Mouse (Mus musculus): Measurements from ENCODE around the gene Gm17018. TPM values are rescaled to one million over a fixed set of nuclear protein-coding genes. Genes with fewer than 3 reads are reported as not detected.

Gene Gm17018
- polyA plus RNA-seq, 1 experiment from 2014 or later = 44.0 TPM

- Histone ChIP-seq H3K4me3 (no peak overlapping the region), H3K4me1 (peaks cover 14% of the 10 kb centered on the region), H3K9me3 (replicated peaks) (no peaks in the 10 kb centered on the region), H3K36me3 (ENCODE audit: poor library complexity, severe bottlenecking) (no peaks in the 10 kb centered on the region), H3K9ac (no peak overlapping the region), H3K4me2 (no peak overlapping the region), H3K27me3 (peaks cover 98% of the 10 kb centered on the region), H3K27ac (no peak overlapping the region)
- peak; percentile 89 for ATAC-seq
- WGBS = 6% methylated on average over 7 of the region's 7 CpGs
These were observed 35.6 kb downstream of the Gm17018 start for GRCm38 (mm10) chr19:45596019-45596418.

GRCm38 (mm10) chr19:45596434-45596833 is 36.0 kb downstream of the Gm17018 start:
- 32% methylated on average over 6 of the region's 6 CpGs for WGBS
- no peak overlapping the region for H3K4me2 ChIP-seq
- H3K9ac ChIP-seq = no peak overlapping the region
- no peak overlapping the region for H3K27ac ChIP-seq
- peaks cover 14% of the 10 kb centered on the region for H3K4me1 ChIP-seq
- H3K27me3 ChIP-seq = peaks cover 98% of the 10 kb centered on the region
- no peaks in the 10 kb centered on the region for H3K9me3 ChIP-seq (replicated peaks)
- ATAC-seq = no peak
- no peaks in the 10 kb centered on the region for H3K36me3 ChIP-seq (ENCODE audit: poor library complexity, severe bottlenecking)
- H3K4me3 ChIP-seq = no peak overlapping the region

DNA sequence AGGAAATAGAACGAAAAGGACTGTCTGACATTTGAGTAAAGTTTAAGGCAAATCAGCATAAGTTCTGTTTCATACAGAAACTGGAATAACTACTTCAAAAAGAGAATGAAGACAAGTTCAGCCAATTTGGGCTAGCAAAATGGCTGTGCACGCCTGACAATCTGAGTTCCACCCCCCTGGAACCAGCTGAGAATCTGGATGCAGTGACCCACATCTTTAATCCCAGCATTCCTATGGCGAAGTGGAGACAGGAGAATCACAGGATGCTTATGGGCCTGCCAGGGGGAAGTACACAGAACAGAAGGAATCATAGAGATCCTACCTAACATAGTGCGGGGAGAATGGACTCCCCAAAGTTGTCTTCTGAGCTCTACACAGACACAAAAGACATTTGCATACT is 36.7 kb downstream of the Gm17018 start:
- no peak overlapping the region for H3K9ac ChIP-seq
- H3K27me3 ChIP-seq = peaks cover 98% of the 10 kb centered on the region
- ATAC-seq = no peak
- H3K9me3 ChIP-seq (replicated peaks) = no peaks in the 10 kb centered on the region
- H3K4me1 ChIP-seq = peaks cover 14% of the 10 kb centered on the region
- WGBS = 70% methylated on average over 4 of the region's 4 CpGs
- H3K36me3 ChIP-seq (ENCODE audit: poor library complexity, severe bottlenecking) = 0 out of 2 replicates have a peak, but pooled peaks cover 3% of the 10 kb centered on the region
- no peak overlapping the region for H3K4me3 ChIP-seq
- no peak overlapping the region for H3K4me2 ChIP-seq
- H3K27ac ChIP-seq = no peak overlapping the region

GRCm38 (mm10) chr19:45602606-45603005 is 42.2 kb downstream of the Gm17018 start:
- no peak overlapping the region for H3K9ac ChIP-seq
- 95% methylated on average over 5 of the region's 5 CpGs for WGBS
- no peaks in the 10 kb centered on the region for H3K9me3 ChIP-seq (replicated peaks)
- H3K4me1 ChIP-seq = peaks cover 12% of the 10 kb centered on the region
- H3K4me3 ChIP-seq = no peak overlapping the region
- H3K36me3 ChIP-seq (ENCODE audit: poor library complexity, severe bottlenecking) = 0 out of 2 replicates have a peak, but pooled peaks cover 5% of the 10 kb centered on the region
- no peak for ATAC-seq
- H3K27ac ChIP-seq = no peak overlapping the region
- no peak overlapping the region for H3K4me2 ChIP-seq
- H3K27me3 ChIP-seq = peaks cover 96% of the 10 kb centered on the region

DNA sequence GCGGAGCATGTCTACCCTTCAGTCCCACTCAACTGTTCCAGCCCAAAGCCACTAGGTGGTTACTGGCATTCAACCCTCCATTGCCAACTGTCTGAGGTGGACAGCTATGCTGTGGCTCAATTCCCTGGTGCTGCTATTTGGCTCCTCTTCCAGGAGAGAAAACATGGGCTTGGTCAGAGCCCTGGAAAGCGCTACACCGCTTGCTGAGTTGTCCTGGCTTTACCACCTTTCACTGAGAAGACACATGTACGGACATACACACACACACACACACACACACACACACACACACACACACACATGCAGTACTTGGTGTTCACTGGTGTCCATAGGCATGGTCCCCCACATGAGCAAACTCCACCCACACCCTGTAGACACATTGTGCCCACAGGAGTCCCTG is 46.3 kb downstream of the Gm17018 start:
- ATAC-seq = no peak
- Histone ChIP-seq H3K4me3 (no peak overlapping the region), H3K27me3 (peaks cover 93% of the 10 kb centered on the region), H3K4me2 (0 out of 2 replicates have a peak overlapping the region, but pooled peaks have one; percentile 12), H3K27ac (no peak overlapping the region), H3K9ac (0 out of 2 replicates have a peak overlapping the region, but pooled peaks have one; percentile 40), H3K36me3 (ENCODE audit: poor library complexity, severe bottlenecking) (0 out of 2 replicates have a peak, but pooled peaks cover 5% of the 10 kb centered on the region), H3K9me3 (replicated peaks) (no peaks in the 10 kb centered on the region), H3K4me1 (peaks cover 25% of the 10 kb centered on the region)
- 49% methylated on average over 4 of the region's 4 CpGs for WGBS

GRCm38 (mm10) chr19:45607479-45607878 is 47.1 kb downstream of the Gm17018 start:
- H3K27ac ChIP-seq = peak overlapping the region; percentile 57
- H3K4me1 ChIP-seq = peaks cover 25% of the 10 kb centered on the region
- peak; percentile 85; the same call in 1 of the 2 replicates for ATAC-seq
- H3K4me2 ChIP-seq = peak overlapping the region; percentile 12
- H3K4me3 ChIP-seq = no peak overlapping the region
- no peaks in the 10 kb centered on the region for H3K36me3 ChIP-seq (ENCODE audit: poor library complexity, severe bottlenecking)
- H3K9ac ChIP-seq = peak overlapping the region; percentile 40; the same call in 1 of the 2 replicates
- H3K9me3 ChIP-seq (replicated peaks) = no peaks in the 10 kb centered on the region
- peaks cover 93% of the 10 kb centered on the region for H3K27me3 ChIP-seq
- 6% methylated on average over 7 of the region's 7 CpGs for WGBS

GRCm38 (mm10) chr19:45608648-45609339 is 48.4 kb downstream of the Gm17018 start:
- WGBS = 81% methylated on average over 13 of the region's 13 CpGs
- peaks cover 91% of the 10 kb centered on the region for H3K27me3 ChIP-seq
- no peak overlapping the region for H3K9ac ChIP-seq
- no peaks in the 10 kb centered on the region for H3K36me3 ChIP-seq (ENCODE audit: poor library complexity, severe bottlenecking)
- no peaks in the 10 kb centered on the region for H3K9me3 ChIP-seq (replicated peaks)
- H3K27ac ChIP-seq = peak overlapping the region; percentile 31; the same call in 1 of the 2 replicates
- H3K4me1 ChIP-seq = peaks cover 25% of the 10 kb centered on the region
- H3K4me3 ChIP-seq = no peak overlapping the region
- H3K4me2 ChIP-seq = no peak overlapping the region
- no peak for ATAC-seq

GRCm38 (mm10) chr19:45610823-45611222 is 50.4 kb downstream of the Gm17018 start:
- Histone ChIP-seq H3K9ac (no peak overlapping the region), H3K4me3 (no peak overlapping the region), H3K9me3 (replicated peaks) (no peaks in the 10 kb centered on the region), H3K27me3 (peaks cover 79% of the 10 kb centered on the region), H3K27ac (no peak overlapping the region), H3K36me3 (ENCODE audit: poor library complexity, severe bottlenecking) (no peaks in the 10 kb centered on the region), H3K4me2 (no peak overlapping the region), H3K4me1 (peaks cover 43% of the 10 kb centered on the region)
- 80% methylated on average over 5 of the region's 5 CpGs for WGBS
- ATAC-seq = no peak

DNA sequence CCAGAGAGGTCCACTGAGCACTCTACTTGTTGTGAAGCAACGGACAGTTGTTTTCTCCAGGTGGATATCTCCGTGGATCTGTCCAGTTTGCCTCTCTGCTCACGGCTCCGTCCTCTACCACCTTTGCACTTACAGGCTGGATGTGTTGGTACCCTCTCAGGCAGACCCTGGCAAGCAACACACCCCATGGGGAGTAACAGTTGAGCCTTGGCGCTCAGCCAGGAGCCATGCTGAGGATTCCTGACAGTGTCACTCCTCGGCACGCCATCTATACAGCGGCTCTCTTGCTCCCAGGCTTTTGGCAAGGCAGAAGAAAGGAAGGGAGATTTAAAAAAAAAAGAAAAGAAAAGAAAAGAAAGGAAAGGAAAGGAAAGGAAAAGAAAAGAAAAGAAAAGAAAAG is 54.0 kb downstream of the Gm17018 start:
- no peak overlapping the region for H3K9ac ChIP-seq
- H3K27ac ChIP-seq = no peak overlapping the region
- no peaks in the 10 kb centered on the region for H3K36me3 ChIP-seq (ENCODE audit: poor library complexity, severe bottlenecking)
- H3K9me3 ChIP-seq (replicated peaks) = no peaks in the 10 kb centered on the region
- peaks cover 61% of the 10 kb centered on the region for H3K27me3 ChIP-seq
- WGBS = 51% methylated on average over 8 of the region's 8 CpGs
- no peak for ATAC-seq
- H3K4me3 ChIP-seq = no peak overlapping the region
- no peak overlapping the region for H3K4me2 ChIP-seq
- peaks cover 34% of the 10 kb centered on the region for H3K4me1 ChIP-seq

- Histone ChIP-seq H3K4me1 (peaks cover 34% of the 10 kb centered on the region), H3K4me2 (no peak overlapping the region), H3K9ac (peak overlapping the region; percentile 5; the same call in 1 of the 2 replicates), H3K36me3 (ENCODE audit: poor library complexity, severe bottlenecking) (no peaks in the 10 kb centered on the region), H3K9me3 (replicated peaks) (no peaks in the 10 kb centered on the region), H3K27ac (no peak overlapping the region), H3K27me3 (peaks cover 55% of the 10 kb centered on the region), H3K4me3 (no peak overlapping the region)
- WGBS = 40% methylated on average over 3 of the region's 3 CpGs
- no peak for ATAC-seq
These were observed 54.5 kb downstream of the Gm17018 start for GRCm38 (mm10) chr19:45614928-45615327.

DNA sequence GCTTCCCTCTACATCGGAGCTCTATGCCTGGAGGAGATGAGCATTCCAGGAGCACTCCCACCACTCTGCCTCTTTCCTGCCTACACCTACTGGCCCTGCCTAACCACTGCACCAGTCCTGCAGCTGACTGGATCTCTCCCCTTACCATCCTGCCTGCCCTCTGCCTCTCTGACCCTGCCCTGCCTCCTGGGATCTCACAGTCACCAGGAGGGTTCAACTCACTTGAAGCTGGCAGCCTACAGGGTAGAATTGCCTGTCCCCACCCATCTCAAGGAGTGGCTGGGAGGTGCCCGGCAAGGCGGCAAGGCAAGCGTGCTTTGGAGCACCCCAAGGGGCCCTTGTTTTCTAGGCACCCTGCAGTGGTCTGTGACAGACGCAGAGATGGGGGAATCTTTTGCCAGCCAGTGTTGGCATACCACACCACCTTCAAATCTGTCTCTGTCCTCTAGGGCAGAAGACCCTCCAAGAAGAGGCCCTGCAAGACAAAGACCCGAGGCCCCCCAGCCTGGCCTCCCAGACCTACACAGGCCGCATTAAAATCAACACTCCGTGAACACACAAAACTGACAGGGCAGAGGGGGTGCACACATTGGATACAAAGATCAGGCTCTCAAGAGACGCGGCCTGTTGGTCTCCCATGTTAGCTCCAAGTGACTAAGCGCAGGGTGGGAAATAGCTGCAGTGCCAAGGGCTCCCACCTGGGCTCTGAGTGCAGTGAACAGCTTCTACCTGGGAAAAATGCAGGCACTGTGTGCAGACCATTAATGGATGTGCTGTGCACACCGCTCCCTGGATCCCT is 55.2 kb downstream of the Gm17018 start:
- H3K36me3 ChIP-seq (ENCODE audit: poor library complexity, severe bottlenecking) = no peaks in the 10 kb centered on the region
- H3K9me3 ChIP-seq (replicated peaks) = no peaks in the 10 kb centered on the region
- peaks cover 49% of the 10 kb centered on the region for H3K27me3 ChIP-seq
- H3K4me1 ChIP-seq = peaks cover 34% of the 10 kb centered on the region
- no peak overlapping the region for H3K4me3 ChIP-seq
- ATAC-seq = peak; percentile 4; the same call in 1 of the 2 replicates
- 28% methylated on average over 12 of the region's 12 CpGs for WGBS
- no peak overlapping the region for H3K4me2 ChIP-seq
- H3K9ac ChIP-seq = peak overlapping the region; percentile 12; the same call in 1 of the 2 replicates
- H3K27ac ChIP-seq = no peak overlapping the region

- Histone ChIP-seq H3K4me1 (peaks cover 34% of the 10 kb centered on the region), H3K9ac (no peak overlapping the region), H3K9me3 (replicated peaks) (no peaks in the 10 kb centered on the region), H3K27me3 (peaks cover 43% of the 10 kb centered on the region), H3K36me3 (ENCODE audit: poor library complexity, severe bottlenecking) (no peaks in the 10 kb centered on the region), H3K27ac (no peak overlapping the region), H3K4me2 (no peak overlapping the region), H3K4me3 (no peak overlapping the region)
- ATAC-seq = peak; percentile 77; the same call in 1 of the 2 replicates
- 21% methylated on average over 4 of the region's 4 CpGs for WGBS
These were observed 55.8 kb downstream of the Gm17018 start for GRCm38 (mm10) chr19:45616214-45616518.
